Mouse (Mus musculus) layer of hippocampus, postnatal 36 days (tissue): ENCODE data around the gene Pou3f1. TPM values are rescaled to one million over a fixed set of nuclear protein-coding genes. Genes with fewer than 3 reads are reported as not detected.

Experiments
- total RNA-seq, 2 experiments: library from RNA; stranded (reverse); gene quantifications; 2 replicates each; pipeline ENCODE4 v1.2.3; 2021

The Pou3f1 gene
- total RNA-seq, 2 experiments from 2014 or later: 42.7 to 44.9 TPM

Other genes starting within 250 kb of the Pou3f1 start
- gene 3100002H09Rik, start 46.0 kb upstream of the Pou3f1 start, total RNA-seq: 1 to 10 TPM; 1.1 to 1.4 TPM
- gene Utp11, start 36.8 kb downstream of the Pou3f1 start, total RNA-seq: 10 to 100 TPM; 15.9 to 16.9 TPM
- gene Fhl3, start 43.9 kb downstream of the Pou3f1 start, total RNA-seq: 1 to 10 TPM; 1.7 to 2.4 TPM
- 10 to 100 TPM; 34.9 to 35.4 TPM for gene Sf3a3, start 58.0 kb downstream of the Pou3f1 start, total RNA-seq
- gene Inpp5b, start 85.0 kb downstream of the Pou3f1 start, total RNA-seq: 10 to 100 TPM; 40.9 to 51.4 TPM
- 10 to 100 TPM; 25.1 to 29.6 TPM for gene Mtf1, start 145.3 kb downstream of the Pou3f1 start, total RNA-seq
- gene Yrdc, start 193.9 kb downstream of the Pou3f1 start, total RNA-seq: 10 to 100 TPM; 32.0 to 33.5 TPM
- gene 1110065P20Rik, start 194.4 kb downstream of the Pou3f1 start, total RNA-seq: 10 to 100 TPM; 87.1 to 93.6 TPM
- 10 to 100 TPM; 50.6 to 52.1 TPM for gene Maneal, start 205.4 kb downstream of the Pou3f1 start, total RNA-seq
- 10 to 100 TPM; 35.0 to 40.9 TPM for gene Epha10, start 224.1 kb downstream of the Pou3f1 start, total RNA-seq